Mouse (Mus musculus) lung, embryonic 15.5 days (tissue): ENCODE measurements at regions not wholly inside any gene's neighbourhood (a gene's known extent, or its start where the extent isn't known, plus 50 kb on each side); places are given as distances from the start of the nearest gene placed in this dataset.

Source experiments
- ATAC-seq: fragments of 200-750 bp; cut with Nextera tagmentation; 2 replicates; pipeline ENCODE4 v1.8.0; 2017; ENCODE audit warnings: moderate number of reproducible peaks, borderline replicate concordance; ENCODE audit not compliant: low FRiP score, low TSS enrichment; ENCODE audit errors: extremely low read depth
- H3K27ac ChIP-seq: fragments of 300-500 bp; sonication (generic); 2 replicates; pipeline ENCODE4 v1.5.1; 2015; ENCODE audit warnings: moderate library complexity, mild to moderate bottlenecking, inconsistent platforms
- H3K27me3 ChIP-seq: fragments of 300-500 bp; sonication (generic); 2 replicates; pipeline ENCODE4 v1.6.1; 2015; ENCODE audit warnings: inconsistent platforms
- H3K36me3 ChIP-seq: fragments of 300-500 bp; sonication (generic); 2 replicates; pipeline ENCODE4 v1.6.1; 2015; ENCODE audit warnings: inconsistent platforms
- H3K4me1 ChIP-seq: fragments of 300-500 bp; sonication (generic); 2 replicates; pipeline ENCODE4 v1.6.1; 2015; ENCODE audit warnings: inconsistent platforms
- H3K4me2 ChIP-seq: fragments of 300-500 bp; sonication (generic); 2 replicates; pipeline ENCODE4 v1.6.1; 2015; ENCODE audit warnings: inconsistent platforms, mild to moderate bottlenecking, moderate library complexity
- H3K4me3 ChIP-seq: fragments of 300-500 bp; sonication (generic); 2 replicates; pipeline ENCODE4 v1.5.1; 2015; ENCODE audit warnings: mild to moderate bottlenecking, inconsistent platforms
- H3K9ac ChIP-seq: fragments of 300-500 bp; sonication (generic); 2 replicates; pipeline ENCODE4 v1.6.1; 2015; ENCODE audit warnings: inconsistent platforms
- H3K9me3 ChIP-seq: fragments of 300-500 bp; sonication (generic); 2 replicates; pipeline ENCODE4 v1.6.1; 2016; ENCODE audit warnings: inconsistent platforms
- WGBS: fragments of 180-500 bp; shearing (Covaris S2); methylation state at CpG from one replicate; pipeline ENCODE4 v1.1.7; 2015; 5-methylcytosine and 5-hydroxymethylcytosine counted together

GRCm38 (mm10) chr13:112114741-112115201 lies 173.5 kb upstream of the Ankrd55 start:
- Histone ChIP-seq H3K9me3 (no peaks in the 10 kb centered on the region), H3K36me3 (no peaks in the 10 kb centered on the region), H3K27me3 (no peaks in the 10 kb centered on the region), H3K4me1 (peaks cover 5% of the 10 kb centered on the region), H3K4me3 (no peak overlapping the region), H3K9ac (no peak overlapping the region), H3K27ac (no peak overlapping the region), H3K4me2 (no peak overlapping the region)
- no peak for ATAC-seq
- 69% methylated on average over 7 of the region's 7 CpGs for WGBS

- ATAC-seq: no peak
- Histone ChIP-seq H3K36me3 (no peaks in the 10 kb centered on the region), H3K4me3 (no peak overlapping the region), H3K9me3 (no peaks in the 10 kb centered on the region), H3K9ac (no peak overlapping the region), H3K4me2 (no peak overlapping the region), H3K4me1 (peaks cover 19% of the 10 kb centered on the region), H3K27ac (0 out of 2 replicates have a peak overlapping the region, but pooled peaks have one; percentile 0), H3K27me3 (no peaks in the 10 kb centered on the region)
- WGBS: 52% methylated on average over 9 of the region's 9 CpGs
Observed at GRCm38 (mm10) chr13:112116101-112116726, 172.0 kb upstream of the Ankrd55 start.

- peaks cover 28% of the 10 kb centered on the region for H3K4me1 ChIP-seq
- no peak overlapping the region for H3K27ac ChIP-seq
- H3K9me3 ChIP-seq: no peaks in the 10 kb centered on the region
- H3K4me2 ChIP-seq: no peak overlapping the region
- WGBS: 86% methylated on average over 3 of the region's 3 CpGs
- no peaks in the 10 kb centered on the region for H3K27me3 ChIP-seq
- no peak overlapping the region for H3K9ac ChIP-seq
- ATAC-seq: no peak
- no peak overlapping the region for H3K4me3 ChIP-seq
- no peaks in the 10 kb centered on the region for H3K36me3 ChIP-seq
Observed at GRCm38 (mm10) chr13:112118564-112118963, 169.7 kb upstream of the Ankrd55 start.

- Histone ChIP-seq H3K9ac (no peak overlapping the region), H3K36me3 (no peaks in the 10 kb centered on the region), H3K27me3 (no peaks in the 10 kb centered on the region), H3K4me3 (no peak overlapping the region), H3K4me1 (peaks cover 28% of the 10 kb centered on the region), H3K27ac (0 out of 2 replicates have a peak overlapping the region, but pooled peaks have one; percentile 8), H3K4me2 (no peak overlapping the region), H3K9me3 (no peaks in the 10 kb centered on the region)
- no peak for ATAC-seq
- WGBS: 42% methylated on average over 11 of the region's 11 CpGs
Observed at GRCm38 (mm10) chr13:112119611-112120041, 168.6 kb upstream of the Ankrd55 start.

- Histone ChIP-seq H3K27ac (no peak overlapping the region), H3K9ac (no peak overlapping the region), H3K27me3 (no peaks in the 10 kb centered on the region), H3K4me1 (peaks cover 28% of the 10 kb centered on the region), H3K4me2 (no peak overlapping the region), H3K9me3 (no peaks in the 10 kb centered on the region), H3K36me3 (no peaks in the 10 kb centered on the region), H3K4me3 (no peak overlapping the region)
- WGBS: 58% methylated on average over 4 of the region's 4 CpGs
- ATAC-seq: no peak
Observed at GRCm38 (mm10) chr13:112120346-112120745, 167.9 kb upstream of the Ankrd55 start.

- Histone ChIP-seq H3K36me3 (no peaks in the 10 kb centered on the region), H3K9ac (no peak overlapping the region), H3K4me3 (no peak overlapping the region), H3K27ac (no peak overlapping the region), H3K9me3 (no peaks in the 10 kb centered on the region), H3K4me1 (peaks cover 33% of the 10 kb centered on the region), H3K27me3 (no peaks in the 10 kb centered on the region), H3K4me2 (no peak overlapping the region)
- 68% methylated on average over 9 of the region's 9 CpGs for WGBS
- no peak for ATAC-seq
Observed at GRCm38 (mm10) chr13:112121110-112121509, 167.1 kb upstream of the Ankrd55 start.

GRCm38 (mm10) chr13:112122842-112123373 lies 165.3 kb upstream of the Ankrd55 start:
- Histone ChIP-seq H3K36me3 (no peaks in the 10 kb centered on the region), H3K4me1 (peaks cover 35% of the 10 kb centered on the region), H3K4me3 (no peak overlapping the region), H3K9me3 (no peaks in the 10 kb centered on the region), H3K9ac (no peak overlapping the region), H3K4me2 (no peak overlapping the region), H3K27me3 (no peaks in the 10 kb centered on the region), H3K27ac (no peak overlapping the region)
- WGBS: 70% methylated on average over 9 of the region's 9 CpGs
- ATAC-seq: no peak

- H3K27me3 ChIP-seq: no peaks in the 10 kb centered on the region
- no peaks in the 10 kb centered on the region for H3K36me3 ChIP-seq
- H3K9me3 ChIP-seq: no peaks in the 10 kb centered on the region
- 57% methylated on average over 14 of the region's 14 CpGs for WGBS
- peaks cover 19% of the 10 kb centered on the region for H3K4me1 ChIP-seq
- H3K4me3 ChIP-seq: no peak overlapping the region
- no peak overlapping the region for H3K27ac ChIP-seq
- no peak overlapping the region for H3K4me2 ChIP-seq
- H3K9ac ChIP-seq: no peak overlapping the region
- ATAC-seq: no peak
Observed at GRCm38 (mm10) chr13:112125769-112126469, 162.3 kb upstream of the Ankrd55 start.

GRCm38 (mm10) chr13:112130220-112130619 lies 158.0 kb upstream of the Ankrd55 start:
- Histone ChIP-seq H3K27ac (no peak overlapping the region), H3K9ac (no peak overlapping the region), H3K27me3 (no peaks in the 10 kb centered on the region), H3K4me3 (no peak overlapping the region), H3K4me1 (peaks cover 13% of the 10 kb centered on the region), H3K4me2 (no peak overlapping the region), H3K9me3 (no peaks in the 10 kb centered on the region), H3K36me3 (no peaks in the 10 kb centered on the region)
- 63% methylated on average over 4 of the region's 4 CpGs for WGBS
- ATAC-seq: no peak

GRCm38 (mm10) chr13:112130774-112131173 lies 157.5 kb upstream of the Ankrd55 start:
- H3K4me3 ChIP-seq: no peak overlapping the region
- no peak for ATAC-seq
- no peaks in the 10 kb centered on the region for H3K27me3 ChIP-seq
- H3K27ac ChIP-seq: no peak overlapping the region
- H3K9me3 ChIP-seq: no peaks in the 10 kb centered on the region
- no peak overlapping the region for H3K4me2 ChIP-seq
- no peaks in the 10 kb centered on the region for H3K36me3 ChIP-seq
- WGBS: 75% methylated on average over 2 of the region's 2 CpGs
- no peak overlapping the region for H3K9ac ChIP-seq
- peaks cover 11% of the 10 kb centered on the region for H3K4me1 ChIP-seq

GRCm38 (mm10) chr13:112131191-112131590 lies 157.1 kb upstream of the Ankrd55 start:
- Histone ChIP-seq H3K9me3 (no peaks in the 10 kb centered on the region), H3K4me3 (no peak overlapping the region), H3K36me3 (no peaks in the 10 kb centered on the region), H3K9ac (no peak overlapping the region), H3K27me3 (no peaks in the 10 kb centered on the region), H3K4me2 (no peak overlapping the region), H3K4me1 (peaks cover 7% of the 10 kb centered on the region), H3K27ac (no peak overlapping the region)
- WGBS: 50% methylated on average over 12 of the region's 12 CpGs
- ATAC-seq: peak; percentile 64; the same call in 1 of the 2 replicates

GRCm38 (mm10) chr13:112133736-112134135 lies 154.5 kb upstream of the Ankrd55 start:
- Histone ChIP-seq H3K4me2 (no peak overlapping the region), H3K9me3 (no peaks in the 10 kb centered on the region), H3K27me3 (no peaks in the 10 kb centered on the region), H3K4me3 (no peak overlapping the region), H3K4me1 (0 out of 2 replicates have a peak, but pooled peaks cover 5% of the 10 kb centered on the region), H3K36me3 (no peaks in the 10 kb centered on the region), H3K9ac (no peak overlapping the region), H3K27ac (no peak overlapping the region)
- WGBS: 82% methylated on average over 2 of the region's 2 CpGs
- no peak for ATAC-seq
